Mouse (Mus musculus): ENCODE measurements around the gene Agbl4.

Gene Agbl4

DNA sequence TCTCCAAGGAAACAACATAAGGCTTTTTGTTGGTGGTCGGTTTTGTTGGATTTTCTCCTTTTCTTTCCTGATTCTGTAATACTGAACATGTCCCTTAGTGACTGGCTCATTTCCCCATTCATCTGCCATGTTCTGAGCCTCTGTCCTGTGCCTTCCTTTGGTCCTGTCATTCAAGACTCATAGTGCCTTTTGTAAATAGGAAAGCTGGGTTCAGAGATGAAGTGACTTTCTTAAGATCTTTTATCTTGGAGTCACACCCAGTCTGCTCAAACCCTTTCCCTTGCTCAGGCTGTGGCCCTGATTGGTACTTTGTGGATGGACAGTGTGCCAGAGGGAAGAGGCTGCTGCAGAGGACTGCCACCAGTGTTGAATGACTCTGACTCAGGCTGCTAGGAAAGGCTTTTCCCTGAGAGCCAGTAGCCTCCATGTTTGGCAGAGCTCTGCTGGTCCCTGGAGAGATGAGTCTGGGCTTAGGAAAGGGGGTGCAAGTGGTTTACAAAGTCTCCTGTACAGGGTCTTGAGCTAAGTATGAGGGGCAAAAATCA is 1047.2 kb downstream of the Agbl4 start:
- DNase-seq (ENCODE audit: low spot score in 2 of 2) = no peak

- no peak for DNase-seq (ENCODE audit: low spot score in 2 of 2)
Observed at GRCm38 (mm10) chr4:111447918-111448317, 1050.5 kb downstream of the Agbl4 start.

DNA sequence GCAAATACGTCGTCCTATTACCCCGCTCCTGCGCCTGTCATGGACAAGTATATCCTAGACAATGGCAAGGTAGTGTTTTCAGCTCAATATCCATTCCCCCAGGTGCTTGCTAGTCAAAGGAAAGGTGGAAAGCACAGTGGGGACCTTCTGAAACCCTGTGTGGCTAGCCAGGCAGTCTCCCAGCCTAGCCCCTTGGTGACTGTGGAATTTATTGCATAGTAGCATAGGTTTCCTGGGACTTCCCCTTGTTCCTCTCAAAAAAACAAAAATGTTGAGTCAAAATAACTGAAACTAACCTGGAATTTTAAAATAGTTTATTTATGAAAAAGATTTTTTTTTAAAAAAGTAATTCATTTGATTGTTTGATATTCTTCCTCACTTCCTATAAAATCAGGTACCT is 1051.1 kb downstream of the Agbl4 start:
- DNase-seq (ENCODE audit: low spot score in 2 of 2) = no peak

GRCm38 (mm10) chr4:111449442-111450199 is 1052.2 kb downstream of the Agbl4 start:
- no peak for DNase-seq (ENCODE audit: low spot score in 2 of 2)

DNA sequence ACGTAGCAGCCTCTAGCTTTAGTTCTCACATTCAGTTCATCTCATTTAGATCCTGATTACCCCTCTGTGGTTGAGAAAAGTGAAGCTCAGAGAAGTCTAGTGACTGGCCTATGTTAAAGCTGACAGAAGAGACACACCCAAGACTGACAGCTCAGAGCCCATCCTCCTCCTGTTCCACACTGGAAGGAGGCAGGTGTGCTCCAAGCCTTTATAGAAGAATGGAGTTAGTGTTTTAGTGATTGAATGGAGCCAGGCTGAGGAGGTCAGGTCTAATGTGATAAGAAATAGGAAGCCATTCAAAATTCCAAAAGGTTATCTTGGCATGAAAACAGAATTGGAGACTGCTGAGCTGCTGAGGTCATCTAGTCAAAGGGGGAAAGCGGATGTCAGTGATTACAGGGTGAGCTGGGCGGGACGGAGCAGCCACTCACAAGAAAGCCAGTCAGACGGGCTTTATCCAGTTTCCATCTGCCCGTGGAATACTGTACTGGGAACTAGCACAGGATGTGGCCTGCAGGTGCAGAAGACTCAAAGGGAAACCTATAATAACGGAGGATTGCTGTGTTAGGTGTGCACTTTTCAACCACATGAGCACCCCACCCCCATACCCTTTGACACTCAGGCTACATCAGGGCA is 1053.9 kb downstream of the Agbl4 start:
- DNase-seq (ENCODE audit: low spot score in 2 of 2) = no peak

DNA sequence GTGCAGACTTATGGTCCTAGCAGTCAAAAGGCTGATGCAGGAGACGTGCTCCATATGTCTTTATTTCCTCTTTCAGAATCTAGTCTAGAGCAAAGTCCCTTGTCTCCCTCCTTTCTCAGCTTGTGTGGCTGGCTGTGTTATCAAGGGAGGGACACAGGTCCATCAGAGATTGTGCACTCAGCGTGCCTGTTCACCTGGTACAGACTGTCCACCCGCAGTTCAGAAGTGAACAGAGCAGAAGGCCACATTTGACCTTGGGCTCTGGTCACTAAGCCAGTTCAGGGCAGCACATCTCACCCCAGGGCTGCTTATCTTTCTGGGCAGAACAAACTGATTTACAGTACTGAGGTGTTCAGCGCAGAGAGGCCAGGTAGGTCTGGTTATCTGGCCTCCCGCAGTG is 1054.7 kb downstream of the Agbl4 start:
- no peak for DNase-seq (ENCODE audit: low spot score in 2 of 2)

DNA sequence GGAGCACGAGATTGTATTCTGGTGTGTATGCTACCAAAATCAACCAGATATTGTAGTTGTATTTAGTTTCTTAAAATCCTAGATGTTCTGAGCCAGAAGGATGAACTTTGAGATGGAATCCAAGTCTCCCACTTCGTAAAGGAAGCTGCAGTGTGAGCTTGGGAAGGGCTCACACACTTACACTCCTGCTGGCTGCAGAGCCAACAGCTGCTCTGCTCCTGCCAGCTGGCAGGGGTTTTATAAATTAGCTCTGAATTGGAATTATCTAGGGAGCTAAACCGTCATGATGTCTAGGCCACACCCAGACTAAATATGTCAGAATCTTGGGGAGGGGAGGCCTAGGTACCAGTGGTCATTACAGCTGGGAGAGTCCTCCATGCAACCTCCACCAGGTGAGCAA is 1055.8 kb downstream of the Agbl4 start:
- no peak for DNase-seq (ENCODE audit: low spot score in 2 of 2)

GRCm38 (mm10) chr4:111455621-111456020 is 1058.2 kb downstream of the Agbl4 start:
- no peak for DNase-seq (ENCODE audit: low spot score in 2 of 2)

- no peak for DNase-seq (ENCODE audit: low spot score in 2 of 2)
Observed at GRCm38 (mm10) chr4:111457568-111457967, 1060.1 kb downstream of the Agbl4 start.

- DNase-seq (ENCODE audit: low spot score in 2 of 2) = no peak
Observed at GRCm38 (mm10) chr4:111467293-111467773, 1069.9 kb downstream of the Agbl4 start.

DNA sequence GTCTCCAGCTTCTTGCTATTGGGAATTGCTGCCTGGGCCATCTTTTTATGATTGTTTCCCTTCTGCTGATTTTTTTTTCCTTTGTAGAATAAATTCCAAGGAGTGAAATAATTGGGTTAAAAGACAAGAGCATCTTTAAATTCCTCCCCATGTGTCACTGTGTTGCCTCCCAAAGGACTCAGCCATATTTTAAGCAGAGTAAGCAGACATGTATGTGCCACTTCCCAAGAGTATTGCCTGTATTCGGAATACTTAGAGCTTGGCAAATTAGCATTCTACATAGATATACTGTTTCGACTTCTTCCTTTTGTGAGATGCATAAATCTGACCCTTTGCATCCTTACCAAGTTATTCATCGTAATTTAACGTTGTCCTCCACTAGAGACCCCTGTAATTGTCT is 1070.3 kb downstream of the Agbl4 start:
- no peak for DNase-seq (ENCODE audit: low spot score in 2 of 2)

DNA sequence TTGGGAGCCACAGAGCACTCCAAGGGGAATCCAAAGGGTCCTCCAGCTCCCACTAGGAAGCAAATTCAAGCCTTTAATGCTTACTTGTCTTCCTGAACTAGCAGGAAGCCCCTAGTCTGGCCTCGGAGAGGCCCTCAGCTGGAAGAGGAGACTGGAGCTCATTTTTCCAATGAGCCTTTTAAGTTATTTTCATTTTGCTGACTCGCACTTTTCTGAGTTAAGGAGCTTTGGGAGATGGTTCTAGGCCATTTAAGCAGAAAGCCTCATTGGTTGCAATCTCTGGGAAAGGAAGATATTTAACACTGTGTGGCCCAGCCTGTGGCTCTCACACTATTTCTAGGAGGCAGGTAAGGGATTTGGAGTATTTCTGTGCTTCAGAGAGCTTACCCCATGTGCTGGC is 1072.4 kb downstream of the Agbl4 start:
- no peak for DNase-seq (ENCODE audit: low spot score in 2 of 2)

GRCm38 (mm10) chr4:111471726-111472125 is 1074.3 kb downstream of the Agbl4 start:
- DNase-seq (ENCODE audit: low spot score in 2 of 2) = no peak

- DNase-seq (ENCODE audit: low spot score in 2 of 2) = no peak
Observed at GRCm38 (mm10) chr4:111472511-111472910, 1075.0 kb downstream of the Agbl4 start.

DNA sequence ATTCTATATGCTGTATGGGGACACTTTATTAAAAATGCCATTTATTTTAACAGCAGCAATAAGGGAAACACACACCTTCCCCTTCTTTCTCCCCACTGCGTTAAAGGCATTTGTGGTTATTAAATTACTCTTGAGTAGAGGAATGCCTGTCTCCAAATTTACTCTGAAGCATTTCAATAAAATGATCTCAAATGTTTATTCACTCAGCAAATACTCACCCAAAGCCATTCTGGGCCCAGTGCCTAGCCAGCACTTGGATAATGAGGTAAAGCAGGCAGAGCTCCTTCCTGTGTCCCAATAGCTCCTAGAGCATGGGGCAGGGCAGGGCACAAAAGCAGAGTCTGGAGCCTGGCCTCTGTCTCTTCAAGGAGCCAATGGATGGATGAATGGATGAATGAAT is 1075.6 kb downstream of the Agbl4 start:
- DNase-seq (ENCODE audit: low spot score in 2 of 2) = no peak

DNA sequence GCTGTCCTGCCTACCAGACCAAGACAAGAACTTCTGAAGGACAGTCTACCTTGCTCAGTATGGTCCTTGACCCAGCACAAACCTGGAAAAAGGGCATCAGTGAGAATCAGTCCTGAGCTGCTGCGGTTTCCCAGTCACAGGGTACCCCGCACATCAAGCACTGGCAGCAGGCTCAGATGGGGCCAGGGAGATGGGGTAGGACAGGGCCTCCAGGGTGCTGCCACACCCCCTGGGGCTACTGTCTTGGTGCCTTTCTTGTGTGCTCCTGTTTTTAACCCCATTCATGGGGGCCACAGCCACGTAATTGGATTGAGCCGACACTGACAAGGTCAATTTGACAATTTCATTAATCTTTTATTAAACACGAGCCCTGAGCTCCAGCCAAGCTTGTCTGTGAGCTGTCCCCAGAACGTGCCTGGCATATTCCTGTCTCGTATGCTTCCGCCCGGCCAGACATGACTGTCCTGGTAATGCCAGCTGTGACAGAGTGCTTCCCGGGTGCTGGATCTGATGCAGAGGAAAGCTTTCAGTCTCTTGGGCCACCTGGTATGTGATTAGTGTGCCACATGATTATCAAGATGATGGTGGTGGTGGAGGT is 1078.0 kb downstream of the Agbl4 start:
- no peak for DNase-seq (ENCODE audit: low spot score in 2 of 2)

DNA sequence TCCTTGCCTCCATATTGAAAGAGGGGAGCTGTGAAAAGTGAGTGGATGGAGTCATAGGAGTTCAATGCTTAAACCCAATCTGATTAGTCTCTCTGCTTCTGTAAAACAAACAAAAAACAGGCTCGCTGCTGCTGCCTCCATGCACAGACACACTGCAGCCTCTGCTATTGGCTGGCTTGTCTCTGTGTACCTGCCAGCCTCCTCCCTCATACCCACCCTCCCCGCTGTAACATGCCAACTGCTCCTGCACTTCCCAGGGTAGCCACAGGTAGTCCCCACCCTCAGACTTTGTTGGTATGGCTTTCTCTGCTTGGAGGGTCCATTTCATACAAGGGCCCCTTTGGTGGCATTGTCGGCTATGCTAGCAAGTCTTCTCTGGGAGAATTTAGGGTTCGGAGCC is 1080.0 kb downstream of the Agbl4 start:
- no peak for DNase-seq (ENCODE audit: low spot score in 2 of 2)

DNA sequence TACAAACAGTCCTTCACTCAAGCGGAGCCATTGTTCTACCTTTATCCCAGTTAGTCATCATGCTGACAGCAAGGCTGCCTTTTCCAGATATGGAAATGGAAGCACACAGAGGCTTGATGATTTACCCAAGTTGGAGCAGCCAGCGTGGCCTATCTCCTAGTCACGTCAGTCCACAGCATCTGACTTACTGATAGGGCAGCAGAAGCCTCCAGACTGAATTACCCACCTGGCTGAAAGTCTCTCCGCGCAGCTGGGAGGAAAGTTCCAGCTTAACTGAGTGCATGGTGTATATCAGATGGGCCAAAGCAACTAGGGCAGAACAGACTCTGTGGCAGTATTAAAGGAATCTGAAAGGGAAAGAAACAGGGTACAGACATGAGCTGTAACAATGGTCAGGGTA is 1086.0 kb downstream of the Agbl4 start:
- no peak for DNase-seq (ENCODE audit: low spot score in 2 of 2)

- DNase-seq (ENCODE audit: low spot score in 2 of 2) = no peak
Observed at GRCm38 (mm10) chr4:111485189-111485588, 1087.7 kb downstream of the Agbl4 start.

DNA sequence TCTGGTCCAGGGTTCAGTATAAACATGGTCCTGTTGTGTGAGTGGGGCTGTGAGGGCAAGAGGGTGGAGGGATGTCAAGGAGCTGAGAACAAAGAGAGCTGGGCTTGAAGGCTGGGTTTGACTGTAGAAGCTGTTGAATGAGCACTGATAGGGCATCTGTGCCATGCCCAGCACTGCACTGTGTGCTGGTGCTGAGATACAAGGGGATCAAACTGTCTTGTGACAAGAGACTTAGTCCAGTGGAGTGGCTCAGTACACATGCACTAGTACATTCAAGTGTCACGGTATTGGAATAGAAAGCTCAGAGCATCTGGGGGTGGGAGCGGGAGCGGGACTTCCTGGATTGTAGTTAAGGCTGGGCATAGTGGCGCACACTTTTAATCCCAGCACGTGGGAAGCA is 1088.7 kb downstream of the Agbl4 start:
- no peak for DNase-seq (ENCODE audit: low spot score in 2 of 2)

- no peak for DNase-seq (ENCODE audit: low spot score in 2 of 2)
Observed at GRCm38 (mm10) chr4:111487233-111487843, 1089.9 kb downstream of the Agbl4 start.

- no peak for DNase-seq (ENCODE audit: low spot score in 2 of 2)
Observed at GRCm38 (mm10) chr4:111493750-111494404, 1096.4 kb downstream of the Agbl4 start.

Data from frontal cortex, postnatal 10 days (tissue).